Mouse (Mus musculus) right cerebral cortex, postnatal 36 days (tissue): ENCODE measurements at regions not wholly inside any gene's neighbourhood (a gene's known extent, or its start where the extent isn't known, plus 50 kb on each side); places are given as distances from the start of the nearest gene placed in this dataset.

Source experiments
- DNase-seq, 2 experiments: peaks; one replicate each; pipeline ENCODE4 v3.0.0; 2022; ENCODE audit warnings: low spot score in 2 of 2, mixed read lengths in 1 of 2

GRCm38 (mm10) chr5:42620698-42621097, 552.9 kb downstream of the Gm16223 start:
- no peak for DNase-seq

DNA sequence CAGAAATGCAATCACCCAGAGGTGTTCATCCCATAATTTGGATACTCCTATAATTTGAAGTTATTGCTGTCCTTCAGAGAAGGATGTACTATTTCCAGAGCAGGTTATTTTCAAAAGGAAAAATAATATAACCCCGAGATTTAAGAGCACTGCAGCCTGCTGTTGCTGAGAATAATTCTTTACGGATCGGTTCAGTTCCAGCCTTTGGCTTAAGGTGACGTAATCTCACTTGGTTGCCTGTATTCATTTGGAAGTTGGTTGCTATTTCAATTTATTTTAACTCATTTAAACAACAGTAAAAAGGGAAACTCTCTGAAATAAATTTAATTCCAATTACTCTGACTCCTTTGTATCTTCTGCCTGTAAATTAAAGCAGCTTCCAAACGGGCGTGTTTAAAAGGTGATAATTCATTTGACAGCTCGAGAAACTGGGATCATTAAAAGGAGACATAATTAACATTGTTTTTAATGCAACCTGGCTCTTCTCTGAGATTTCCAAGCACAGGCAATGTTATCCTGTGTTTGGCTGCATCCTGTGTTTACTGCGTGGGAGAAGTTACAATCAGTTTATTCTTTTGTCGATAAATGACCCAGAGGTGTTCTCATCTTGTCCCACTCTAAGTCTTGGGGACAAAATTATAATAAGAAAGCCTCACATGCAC, 568.5 kb downstream of the Gm16223 start:
- no peak for DNase-seq

DNA sequence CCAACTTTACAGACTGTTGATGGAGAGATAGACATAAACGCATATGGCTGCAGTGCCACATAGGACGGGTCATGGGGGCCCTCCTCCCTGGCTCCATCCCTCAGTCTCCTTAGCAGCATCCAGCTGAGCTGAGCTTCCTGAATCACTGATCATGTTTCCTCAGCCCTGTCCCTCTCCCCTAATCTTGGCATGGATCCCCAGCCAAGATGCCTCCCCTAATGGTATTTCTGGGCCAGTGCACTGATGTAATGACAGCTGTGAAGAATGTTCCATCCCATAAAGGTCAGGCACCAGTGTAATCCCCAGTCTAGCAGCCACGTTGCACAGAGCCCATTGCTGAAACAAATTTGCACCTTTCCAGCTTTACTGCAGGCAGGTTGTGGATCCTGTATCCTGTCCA, 576.5 kb upstream of the Cpeb2 start:
- no peak for DNase-seq

GRCm38 (mm10) chr5:42659994-42660393, 573.0 kb upstream of the Cpeb2 start:
- DNase-seq = no peak

- no peak for DNase-seq
Measured at GRCm38 (mm10) chr5:42679617-42680016, 553.4 kb upstream of the Cpeb2 start.

GRCm38 (mm10) chr5:42685356-42686057, 547.5 kb upstream of the Cpeb2 start:
- no peak for DNase-seq

DNA sequence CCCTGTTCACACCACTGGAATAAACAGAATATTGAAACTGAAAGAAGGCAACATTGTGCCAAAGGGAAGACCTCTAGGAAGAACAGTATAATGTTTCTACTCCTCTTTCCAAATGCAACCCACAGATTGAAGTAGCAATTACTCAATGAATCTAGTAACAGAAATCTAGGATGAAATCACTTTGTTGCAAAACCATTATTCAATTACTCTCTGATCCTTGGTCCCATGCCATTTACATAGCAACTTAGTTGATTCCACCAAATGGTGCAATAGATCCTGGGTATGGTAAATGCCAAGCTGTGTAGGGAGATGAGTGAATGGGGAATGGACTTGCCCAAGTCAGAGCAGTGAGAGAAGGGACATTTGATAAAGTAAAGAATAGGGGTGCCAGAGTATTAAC, 545.8 kb upstream of the Cpeb2 start:
- no peak for DNase-seq
